Mouse (Mus musculus) G1E-ER4 (cell line): ENCODE measurements around the gene Sptbn4. TPM values are rescaled to one million over a fixed set of nuclear protein-coding genes. Genes with fewer than 3 reads are reported as not detected.

ENCODE experiments used
- GATA1 ChIP-seq: IDR thresholded peaks from one replicate; pipeline ENCODE4 v1.8.0; 2012; ENCODE audit warnings: low read length, inconsistent platforms
- polyA plus RNA-seq: library from polyadenylated mRNA; stranded (reverse); fragments of >175 nt; gene quantifications from 2 replicates; pipeline ENCODE4 v1.2.3, GENCODE M21; 2012

Gene Sptbn4
- polyA plus RNA-seq, 1 experiment: 0.67 TPM

DNA sequence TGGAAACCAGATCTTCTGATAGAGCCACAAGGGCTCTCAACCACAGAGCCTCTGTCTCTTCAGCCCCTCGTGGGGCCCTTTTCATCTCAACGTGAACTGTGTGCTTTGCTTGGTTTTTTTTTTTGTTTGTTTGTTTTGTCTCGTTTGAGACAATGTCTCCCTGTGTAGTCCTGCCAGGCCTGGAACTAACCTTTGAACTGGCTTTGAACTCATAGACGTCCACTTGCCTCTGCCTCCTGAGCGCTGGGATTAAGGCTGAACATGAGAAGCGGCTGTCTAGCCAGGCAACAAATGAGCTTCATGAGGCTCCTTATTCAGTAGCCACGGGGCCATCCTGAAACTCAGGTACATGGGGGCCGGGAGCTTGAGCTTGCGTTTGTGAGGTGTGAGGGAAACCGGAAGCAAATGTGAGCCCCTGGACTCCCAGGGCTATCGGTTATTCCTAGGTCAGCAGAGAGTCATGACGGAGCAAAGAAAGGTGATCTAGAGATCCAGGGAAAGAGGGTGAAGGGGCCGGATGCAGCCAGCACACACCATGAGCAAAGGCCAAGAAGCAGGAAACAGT is 4.8 kb upstream of the Sptbn4 start:
- no peak for TF ChIP-seq GATA1

GRCm38 (mm10) chr7:27451359-27451758 is 3.9 kb upstream of the Sptbn4 start:
- TF ChIP-seq GATA1: no peak

DNA sequence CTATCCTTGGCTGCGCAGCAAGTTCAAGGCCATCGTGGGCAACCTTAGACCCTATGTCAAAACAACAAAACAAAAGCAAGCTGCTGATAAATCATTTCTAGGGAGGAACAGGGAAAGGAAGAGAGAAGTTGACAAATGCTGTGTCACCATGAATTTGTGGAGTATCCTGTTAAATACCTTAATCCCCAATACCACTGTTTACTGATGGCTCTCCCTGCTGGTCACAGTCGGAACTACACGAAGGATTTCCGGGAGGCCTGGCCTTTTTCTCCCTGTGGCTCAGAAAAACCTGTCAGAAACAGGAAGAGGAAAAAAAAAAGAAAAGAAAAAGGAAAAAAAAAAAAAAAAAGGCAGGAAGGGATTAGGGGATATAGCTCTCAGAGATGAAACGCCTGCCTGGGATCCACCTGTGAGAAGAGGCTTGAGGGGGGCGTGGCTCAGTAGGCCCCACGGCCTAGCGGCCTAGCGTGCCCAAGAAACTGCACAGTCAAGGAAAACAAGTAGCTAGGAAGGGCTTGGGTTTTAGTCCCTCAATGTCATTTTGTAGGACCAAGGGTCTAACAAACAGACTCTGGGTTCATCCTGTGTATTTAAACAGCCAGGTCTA is 1.9 kb upstream of the Sptbn4 start:
- no peak for TF ChIP-seq GATA1

DNA sequence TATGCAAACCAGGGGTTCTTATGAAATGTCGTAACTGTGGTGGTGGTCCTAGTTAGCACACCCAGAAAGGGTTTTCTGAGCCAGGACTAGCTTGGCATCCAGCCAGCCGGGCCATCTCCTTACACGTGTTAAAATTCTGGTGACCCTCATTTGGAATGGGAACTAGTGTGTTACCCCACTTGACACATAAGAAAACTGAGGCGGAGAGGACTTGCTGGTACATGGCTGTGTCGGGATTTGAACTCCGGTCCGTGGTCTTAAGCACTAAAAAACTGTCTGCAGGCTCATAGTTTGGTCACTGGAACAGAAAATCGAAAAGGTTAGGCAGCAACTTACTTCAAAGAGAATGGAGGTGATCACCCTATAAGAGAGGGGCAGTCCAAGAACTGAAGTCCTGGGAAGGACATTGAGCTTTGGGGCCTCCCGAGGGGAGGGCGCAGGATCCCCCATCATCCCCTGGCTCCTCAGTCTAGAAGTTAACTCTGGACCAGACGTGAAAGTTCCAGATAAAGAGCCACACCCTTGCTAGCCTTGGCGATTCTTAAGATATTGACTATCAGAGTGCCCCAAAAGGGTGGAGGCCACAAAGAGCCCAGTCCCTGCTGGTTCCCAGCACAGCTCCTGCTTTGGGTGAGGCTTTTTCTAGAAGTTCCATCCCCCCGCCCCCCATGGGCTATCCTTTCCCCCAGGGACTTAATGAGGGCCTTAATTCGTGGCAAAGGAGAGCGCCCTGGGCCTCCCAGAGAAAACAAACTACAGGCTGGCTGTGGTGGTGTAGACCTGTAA is 1.1 kb upstream of the Sptbn4 start:
- TF ChIP-seq GATA1: peak; percentile 84

DNA sequence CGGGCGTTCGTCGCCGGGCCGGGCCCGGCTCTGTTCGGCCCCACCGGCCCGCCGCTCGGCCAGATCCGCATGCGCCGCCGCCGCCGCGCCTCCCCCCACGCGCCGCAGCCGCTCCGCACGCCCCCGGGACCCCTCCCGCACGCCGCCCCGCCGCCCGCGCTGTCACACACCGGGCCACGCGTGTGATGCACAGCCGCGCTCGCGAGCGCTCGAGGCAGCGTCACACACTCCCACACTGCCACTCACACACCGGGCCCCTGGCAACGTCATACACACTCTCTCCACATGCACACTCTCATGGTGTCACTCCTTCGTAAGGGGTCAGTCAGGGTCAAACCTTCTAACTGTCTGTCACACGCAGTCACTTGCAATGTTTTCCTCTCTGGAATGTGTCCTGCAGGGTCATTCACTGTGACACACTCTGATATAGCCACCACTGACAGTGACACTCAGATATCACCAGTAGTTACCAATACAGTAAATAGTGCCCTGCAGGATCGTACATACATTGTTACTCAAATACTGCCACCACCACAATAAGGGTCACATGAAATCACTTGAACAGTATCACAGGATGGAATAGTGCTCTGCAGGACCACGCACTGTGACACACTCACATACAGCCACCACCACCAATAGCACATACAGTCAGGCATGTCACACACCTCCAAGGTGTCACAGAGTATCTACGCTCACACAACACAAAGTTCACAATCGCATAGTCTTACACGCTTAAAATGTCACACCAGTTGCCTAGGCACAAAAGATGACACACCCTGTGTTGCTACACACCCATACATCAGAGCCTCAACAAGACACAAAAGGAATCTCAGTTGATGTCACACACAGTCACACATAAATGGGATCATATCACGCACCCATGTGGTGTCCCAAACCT is 716 bp downstream of the Sptbn4 start:
- TF ChIP-seq GATA1: no peak

DNA sequence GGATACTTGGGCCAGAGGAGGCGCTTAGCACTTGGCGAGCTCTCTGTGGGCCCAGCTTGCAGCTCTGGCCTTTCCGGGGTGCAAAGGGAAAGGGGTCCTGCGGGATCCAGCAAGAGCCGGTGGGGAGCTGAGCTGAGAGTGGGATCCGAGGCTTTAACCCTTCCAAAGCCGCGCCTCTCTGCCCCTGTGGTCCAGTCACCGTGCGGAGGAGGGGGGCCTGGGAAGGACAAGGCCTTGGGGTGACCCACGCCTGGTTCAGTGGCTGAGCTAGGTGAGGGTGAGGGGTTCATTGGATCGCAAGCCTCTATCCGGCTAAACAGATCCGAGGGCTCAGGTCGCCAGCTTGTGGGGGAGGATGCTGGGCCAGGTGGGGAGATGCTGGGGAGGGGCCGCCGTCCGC is 1.4 kb downstream of the Sptbn4 start:
- TF ChIP-seq GATA1: no peak

DNA sequence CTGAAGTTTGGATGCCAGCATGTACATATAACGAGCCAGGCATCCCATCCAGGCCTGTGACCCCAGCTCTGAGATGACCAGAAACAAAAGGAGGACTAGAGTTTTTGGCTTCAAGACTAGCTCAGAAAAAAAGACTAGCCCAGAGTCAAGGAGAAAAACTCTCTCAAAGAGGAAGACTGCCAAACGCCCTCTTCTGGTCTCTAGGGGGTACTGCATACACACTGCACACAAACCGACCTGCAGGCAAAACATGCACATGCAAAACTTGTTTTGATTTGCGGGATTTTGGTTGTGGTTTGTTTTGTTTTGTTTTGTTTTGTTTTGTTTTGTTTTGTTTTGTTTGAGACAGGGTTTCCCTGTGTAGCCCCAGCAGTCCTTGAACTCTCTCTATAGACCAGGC is 7.5 kb downstream of the Sptbn4 start:
- no peak for TF ChIP-seq GATA1

GRCm38 (mm10) chr7:27437544-27437943 is 9.9 kb downstream of the Sptbn4 start:
- no peak for TF ChIP-seq GATA1

DNA sequence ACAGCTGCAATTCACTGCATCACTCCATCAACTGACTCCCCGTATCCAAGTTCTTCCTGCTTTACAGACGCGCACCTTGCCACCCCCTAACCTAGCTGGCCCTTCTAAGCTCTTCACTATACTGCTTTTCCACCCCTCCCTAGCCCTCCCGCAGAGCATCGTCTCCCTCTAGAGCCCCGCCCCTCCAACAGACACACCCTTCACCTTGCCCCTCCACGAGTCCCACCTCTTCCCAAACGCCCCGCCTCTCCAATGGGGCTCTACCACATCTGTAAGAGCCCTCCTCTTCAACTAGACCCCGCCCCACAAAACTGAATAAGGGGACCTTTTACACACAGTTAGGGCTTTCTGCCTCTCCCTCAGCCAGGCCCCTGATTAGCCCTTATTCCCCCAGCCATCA is 13.7 kb downstream of the Sptbn4 start:
- TF ChIP-seq GATA1: no peak

GRCm38 (mm10) chr7:27433349-27433748 is 14.1 kb downstream of the Sptbn4 start:
- TF ChIP-seq GATA1: no peak

DNA sequence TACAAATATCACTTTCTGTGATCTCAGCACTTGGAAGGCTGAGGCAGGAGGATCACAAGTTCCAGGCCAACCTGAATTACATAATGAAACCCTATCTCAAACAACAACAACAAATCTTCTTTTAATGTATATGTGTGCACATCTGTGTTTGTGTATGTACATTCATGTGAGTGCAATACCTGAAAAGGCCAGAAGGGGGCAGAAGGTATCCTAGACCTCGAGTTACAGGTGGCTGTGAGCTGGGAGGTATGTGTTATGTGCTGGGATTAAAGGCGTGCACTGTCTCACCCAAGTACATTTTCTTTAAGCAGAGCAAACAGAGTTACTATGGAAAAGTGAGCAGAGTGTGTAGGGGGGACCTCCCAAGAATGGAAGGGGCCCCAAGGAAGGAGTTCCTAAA is 18.4 kb downstream of the Sptbn4 start:
- no peak for TF ChIP-seq GATA1

DNA sequence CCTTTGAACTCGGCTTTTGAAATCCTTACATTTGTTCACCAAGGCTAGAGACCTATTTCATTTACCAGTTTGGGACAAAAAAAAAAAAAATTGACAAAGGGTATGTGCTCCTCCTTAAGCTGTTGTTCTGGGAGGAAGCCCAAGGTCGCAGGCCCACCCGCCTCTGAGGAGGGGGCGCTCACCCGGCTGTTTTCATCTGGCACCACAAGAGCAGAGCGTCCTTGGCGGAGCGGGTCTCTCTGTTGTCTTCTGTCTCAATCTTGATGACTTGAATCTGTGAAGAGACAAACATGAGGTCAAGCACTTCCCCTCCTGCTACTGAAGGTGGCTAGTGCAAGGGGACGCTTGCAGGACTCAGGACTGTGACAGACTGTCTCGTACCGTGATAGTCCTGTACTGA is 19.5 kb downstream of the Sptbn4 start:
- no peak for TF ChIP-seq GATA1

GRCm38 (mm10) chr7:27427387-27427786 is 20.1 kb downstream of the Sptbn4 start:
- no peak for TF ChIP-seq GATA1

DNA sequence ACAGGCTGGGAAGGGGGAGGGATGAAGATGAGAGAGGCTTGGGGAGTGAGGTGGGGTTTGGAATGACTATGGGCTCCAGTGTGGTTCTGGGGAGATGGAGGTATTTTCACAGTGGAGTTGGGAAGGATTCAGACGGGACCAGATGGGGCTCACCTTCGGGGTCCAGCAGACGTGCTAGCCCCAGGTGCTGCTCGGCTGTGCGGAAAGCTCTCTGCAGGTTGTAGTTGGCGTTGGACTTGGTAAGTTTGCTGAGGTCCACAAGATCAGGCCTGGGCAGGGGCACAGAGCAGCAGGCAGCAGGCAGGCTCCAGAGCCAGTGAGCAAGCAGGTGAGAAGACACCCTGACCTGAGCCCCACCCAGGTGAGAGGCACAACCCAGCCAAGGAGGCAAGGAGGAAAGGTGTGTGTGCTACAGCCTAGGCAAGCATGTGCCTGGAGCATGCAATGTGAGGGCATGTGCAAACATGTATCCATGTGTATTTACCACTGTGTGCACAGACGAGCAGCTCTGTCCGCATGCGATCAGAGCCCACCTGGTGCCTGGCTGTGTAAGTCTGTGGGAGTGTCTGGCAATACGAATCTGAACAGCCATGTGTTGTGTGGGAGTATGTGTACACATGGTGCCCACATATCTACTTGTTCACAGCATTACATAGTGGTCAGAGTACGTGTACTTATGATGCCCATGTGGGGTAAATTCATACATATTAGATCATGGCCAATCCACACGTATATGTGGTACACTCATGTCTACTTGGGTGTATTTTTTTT is 23.7 kb downstream of the Sptbn4 start:
- no peak for TF ChIP-seq GATA1

- TF ChIP-seq GATA1: no peak
These were observed 28.4 kb downstream of the Sptbn4 start for GRCm38 (mm10) chr7:27419101-27419500.

- no peak for TF ChIP-seq GATA1
These were observed 30.3 kb downstream of the Sptbn4 start for GRCm38 (mm10) chr7:27417151-27417550.
